Mouse (Mus musculus) limb, embryonic 14.5 days (tissue): Measurements from ENCODE around the gene Tmem160. TPM values are rescaled to one million over a fixed set of nuclear protein-coding genes. Genes with fewer than 3 reads are reported as not detected.

Experiments used
- ATAC-seq: fragments of 200-750 bp; cut with Nextera tagmentation; 2 replicates; pipeline ENCODE4 v1.8.0; 2017; ENCODE audit warnings: low read depth, moderate number of reproducible peaks, moderate TSS enrichment; ENCODE audit not compliant: low FRiP score
- DNase-seq: peaks from one replicate; pipeline ENCODE4 v3.0.0-alpha.2; 2015; ENCODE audit warnings: low spot score
- H3K27ac ChIP-seq: fragments of 300-500 bp; sonication (generic); replicated peaks from 2 replicates; pipeline ENCODE4 v1.5.1; 2014; ENCODE audit warnings: low read depth, mild to moderate bottlenecking, low read length, moderate library complexity, mixed read lengths
- H3K27me3 ChIP-seq: fragments of 300-500 bp; sonication (generic); 2 replicates; pipeline ENCODE4 v1.6.1; 2014; ENCODE audit warnings: low read length, mixed read lengths; ENCODE audit not compliant: control insufficient read depth, insufficient read depth
- H3K36me3 ChIP-seq: fragments of 300-500 bp; sonication (generic); 2 replicates; pipeline ENCODE4 v1.6.1; 2014; ENCODE audit warnings: mild to moderate bottlenecking, low read length, moderate library complexity, mixed read lengths; ENCODE audit not compliant: control insufficient read depth, insufficient read depth
- H3K4me1 ChIP-seq: fragments of 300-500 bp; sonication (generic); 2 replicates; pipeline ENCODE4 v1.6.1; 2014; ENCODE audit warnings: antibody characterized with exemption, low read length, mixed read lengths; ENCODE audit not compliant: control insufficient read depth, insufficient read depth
- H3K4me2 ChIP-seq: fragments of 300-500 bp; sonication (generic); replicated peaks from 2 replicates; pipeline ENCODE4 v1.6.1; 2014; ENCODE audit warnings: low read depth, mild to moderate bottlenecking, low read length, moderate library complexity; ENCODE audit not compliant: severe bottlenecking
- H3K4me3 ChIP-seq: fragments of 300-500 bp; sonication (generic); replicated peaks from 2 replicates; pipeline ENCODE4 v1.5.1; 2014; ENCODE audit warnings: low read length
- H3K9ac ChIP-seq: fragments of 300-500 bp; sonication (generic); 2 replicates; pipeline ENCODE4 v1.6.1; 2014; ENCODE audit warnings: mild to moderate bottlenecking, low read depth, low read length, moderate library complexity; ENCODE audit not compliant: severe bottlenecking
- H3K9me3 ChIP-seq: fragments of 300-500 bp; sonication (generic); 2 replicates; pipeline ENCODE4 v1.6.1; 2016; ENCODE audit warnings: low read length; ENCODE audit not compliant: control insufficient read depth
- POLR2A ChIP-seq: fragments of 200-500 bp; IDR thresholded peaks from 2 replicates; pipeline ENCODE4 v1.8.0; 2012; ENCODE audit warnings: inconsistent platforms, mild to moderate bottlenecking, moderate library complexity, borderline replicate concordance; ENCODE audit not compliant: insufficient read depth, insufficient read length; ENCODE audit errors: extremely low read depth
- WGBS: fragments of 180-500 bp; shearing (Covaris S2); extraction: QIAGEN DNeasy Blood & Tissue Kit; methylation state at CpG from one replicate; pipeline ENCODE4 v1.1.7; 2014; 5-methylcytosine and 5-hydroxymethylcytosine counted together
- polyA plus RNA-seq, 2 experiments: library from polyadenylated mRNA; depleted of rRNA in 1 of 2; stranded (reverse) in 1 of 2; unstranded in 1 of 2; fragments of >200 nt; fragmentation: Nextera tagmentation in 1 of 2; extraction: Ambion mirVana in 1 of 2; gene quantifications; 2 replicates each; pipeline versions ENCODE4 v1.2.1 to v1.2.3; 2012 to 2014

The Tmem160 gene
- polyA plus RNA-seq, 2 experiments: 32.8 to 51.3 TPM

DNA sequence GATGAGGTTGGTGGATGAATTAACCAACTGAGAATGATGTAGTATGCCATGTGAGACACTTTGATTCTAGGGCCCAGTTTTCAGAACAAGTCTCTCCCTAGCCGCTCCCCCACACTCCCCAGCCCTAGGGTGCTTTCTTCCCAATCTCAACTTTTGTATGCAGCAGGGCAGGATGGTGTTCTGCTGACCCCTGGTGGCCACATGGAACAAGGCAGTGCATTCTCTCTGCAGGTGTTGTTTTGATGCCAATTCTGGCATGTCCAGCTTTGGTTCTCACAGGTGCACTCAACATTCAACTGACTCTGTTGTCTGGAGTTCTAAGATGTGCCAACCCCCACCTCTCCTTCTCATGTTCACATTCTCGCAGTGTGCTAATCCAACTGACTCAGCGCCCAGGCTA is 39.2 kb downstream of the Tmem160 start:
- Histone ChIP-seq H3K27ac (no peak overlapping the region), H3K36me3 (peaks cover 14% of the 10 kb centered on the region), H3K4me1 (no peaks in the 10 kb centered on the region), H3K27me3 (no peaks in the 10 kb centered on the region), H3K9me3 (no peaks in the 10 kb centered on the region), H3K4me2 (no peak overlapping the region), H3K9ac (no peak overlapping the region), H3K4me3 (no peak overlapping the region)
- WGBS: 37% methylated on average over 3 of the region's 3 CpGs
- peak; percentile 19; the same call in 1 of the 2 replicates for ATAC-seq
- DNase-seq: peak; percentile 62
- TF ChIP-seq POLR2A: no peak

DNA sequence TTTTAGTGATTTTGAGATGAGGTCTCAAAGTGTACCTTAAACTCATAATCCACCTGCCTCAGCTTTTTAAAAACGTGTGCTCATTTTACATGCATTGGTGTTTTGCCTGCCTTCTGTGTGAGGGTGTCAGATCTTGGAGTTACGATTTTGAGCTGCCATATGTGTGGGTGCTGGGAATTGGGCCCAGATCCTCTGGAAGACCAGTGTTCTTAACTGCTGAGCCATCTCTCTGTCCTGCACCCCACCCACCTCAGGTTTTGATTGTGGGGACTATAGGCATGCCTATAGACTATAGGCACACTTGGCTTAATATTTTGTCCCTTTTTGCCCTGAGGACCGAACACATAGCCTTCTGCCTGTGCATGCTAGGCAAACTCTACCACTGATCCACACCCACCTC is 39.6 kb downstream of the Tmem160 start:
- no peaks in the 10 kb centered on the region for H3K27me3 ChIP-seq
- DNase-seq: no peak
- TF ChIP-seq POLR2A: no peak
- H3K9ac ChIP-seq: no peak overlapping the region
- H3K9me3 ChIP-seq: no peaks in the 10 kb centered on the region
- H3K4me2 ChIP-seq: no peak overlapping the region
- H3K27ac ChIP-seq: no peak overlapping the region
- H3K36me3 ChIP-seq: peaks cover 18% of the 10 kb centered on the region
- no peak for ATAC-seq
- H3K4me1 ChIP-seq: no peaks in the 10 kb centered on the region
- WGBS: 62% methylated on average over 3 of the region's 3 CpGs
- H3K4me3 ChIP-seq: no peak overlapping the region

DNA sequence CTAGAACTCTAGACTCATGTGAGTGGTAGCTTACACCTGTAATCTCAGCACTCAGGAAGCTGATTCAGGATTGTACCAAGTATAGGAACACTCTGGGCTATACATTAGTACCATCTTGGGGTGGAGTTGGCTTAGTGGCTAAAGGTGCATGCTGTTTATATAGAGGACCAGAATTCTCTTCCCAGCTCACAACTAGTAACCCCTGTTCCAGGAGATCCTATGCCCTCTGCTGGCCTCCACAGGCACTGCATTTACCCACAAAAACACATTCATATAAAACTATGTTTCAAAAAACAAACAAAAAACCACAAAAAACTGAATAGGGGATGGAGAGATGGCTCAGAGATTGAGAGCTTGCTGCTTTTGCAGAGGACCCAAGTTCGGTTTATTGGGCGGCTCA is 40.8 kb downstream of the Tmem160 start:
- DNase-seq (no peak), ATAC-seq (no peak)
- TF ChIP-seq POLR2A: no peak
- H3K36me3 ChIP-seq: peaks cover 30% of the 10 kb centered on the region
- H3K9me3 ChIP-seq: no peaks in the 10 kb centered on the region
- H3K4me2 ChIP-seq: no peak overlapping the region
- no peaks in the 10 kb centered on the region for H3K4me1 ChIP-seq
- H3K27ac ChIP-seq: no peak overlapping the region
- WGBS: 47% methylated on average over 2 of the region's 2 CpGs
- no peak overlapping the region for H3K9ac ChIP-seq
- no peak overlapping the region for H3K4me3 ChIP-seq
- no peaks in the 10 kb centered on the region for H3K27me3 ChIP-seq

DNA sequence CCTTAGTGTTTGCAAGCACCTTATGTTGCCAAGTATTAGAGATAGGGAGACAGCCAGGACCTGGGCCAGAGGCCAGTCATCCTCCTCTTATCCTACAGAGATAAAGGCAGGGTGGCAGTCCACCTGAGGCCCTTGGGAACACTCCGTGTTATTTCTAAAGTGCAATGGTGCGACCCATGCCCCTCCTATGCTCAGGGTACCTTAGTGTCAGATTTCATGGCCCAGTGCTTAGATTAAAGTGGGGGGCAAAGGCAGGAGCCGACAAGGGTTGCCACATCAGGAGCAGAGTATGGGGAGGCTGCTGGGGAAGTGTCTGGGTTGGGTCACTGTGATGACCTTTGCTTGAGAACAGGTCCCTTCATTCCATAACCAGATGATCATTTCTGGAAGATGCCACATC is 43.7 kb downstream of the Tmem160 start:
- ATAC-seq (no peak), DNase-seq (no peak)
- no peak for TF ChIP-seq POLR2A

DNA sequence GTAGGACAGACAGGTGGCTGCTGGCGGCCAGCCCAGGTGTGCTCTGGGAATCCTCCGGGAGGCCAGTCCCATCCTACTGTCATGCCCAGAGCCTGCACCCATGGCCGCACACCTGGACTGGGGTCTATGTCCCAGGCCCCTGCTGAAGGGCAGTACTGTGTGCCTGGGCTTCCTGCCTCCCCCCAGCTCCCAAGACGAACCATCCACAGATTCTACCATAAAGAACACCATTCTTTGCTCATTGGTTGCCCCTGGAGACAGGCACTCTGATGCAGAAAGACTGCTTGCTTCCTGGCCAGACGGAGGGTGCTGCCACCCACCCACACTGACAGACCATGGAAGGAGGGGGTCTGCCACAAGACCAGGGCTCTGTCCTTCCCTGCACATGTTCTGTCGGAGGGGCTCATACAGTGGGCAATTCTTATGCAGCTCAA is 47.1 kb downstream of the Tmem160 start:
- Histone ChIP-seq H3K9ac (no peak overlapping the region), H3K27ac (no peak overlapping the region), H3K36me3 (peaks cover 76% of the 10 kb centered on the region), H3K4me1 (no peaks in the 10 kb centered on the region), H3K4me3 (no peak overlapping the region), H3K9me3 (no peaks in the 10 kb centered on the region), H3K4me2 (no peak overlapping the region), H3K27me3 (no peaks in the 10 kb centered on the region)
- WGBS: 87% methylated on average over 6 of the region's 6 CpGs
- TF ChIP-seq POLR2A: no peak
- ATAC-seq: no peak
- no peak for DNase-seq

More for the DNA sequence above, 43.7 kb downstream of the Tmem160 start:
- H3K4me3 ChIP-seq: no peak overlapping the region
- peaks cover 48% of the 10 kb centered on the region for H3K36me3 ChIP-seq
- H3K27ac ChIP-seq: no peak overlapping the region
- H3K4me2 ChIP-seq: no peak overlapping the region
- no peaks in the 10 kb centered on the region for H3K9me3 ChIP-seq
- WGBS: 84% methylated on average over 3 of the region's 3 CpGs
- H3K4me1 ChIP-seq: no peaks in the 10 kb centered on the region
- no peak overlapping the region for H3K9ac ChIP-seq
- H3K27me3 ChIP-seq: no peaks in the 10 kb centered on the region

DNA sequence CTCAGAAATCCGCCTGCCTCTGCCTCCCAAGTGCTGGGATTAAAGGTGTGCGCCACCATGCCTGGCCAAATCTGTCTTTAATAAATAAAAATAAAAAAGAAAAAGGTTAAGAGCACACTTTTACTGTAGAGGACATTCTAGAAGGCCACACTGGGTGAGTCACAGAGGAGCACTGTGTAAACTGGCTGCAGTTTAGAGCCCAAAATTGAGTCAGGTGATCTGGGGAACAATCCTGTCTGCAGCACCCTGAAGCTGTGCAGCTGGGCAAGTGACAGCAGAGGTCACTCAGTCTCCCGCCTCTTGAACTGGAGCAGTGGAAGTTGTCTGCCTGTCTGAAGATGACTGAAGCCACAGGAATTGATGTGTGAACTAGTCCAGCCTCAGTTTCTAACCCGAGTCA is 49.0 kb downstream of the Tmem160 start:
- peaks cover 82% of the 10 kb centered on the region for H3K36me3 ChIP-seq
- no peaks in the 10 kb centered on the region for H3K9me3 ChIP-seq
- no peak overlapping the region for H3K4me3 ChIP-seq
- no peak overlapping the region for H3K4me2 ChIP-seq
- no peaks in the 10 kb centered on the region for H3K4me1 ChIP-seq
- H3K9ac ChIP-seq: no peak overlapping the region
- H3K27me3 ChIP-seq: no peaks in the 10 kb centered on the region
- whole genome bisulfite sequencing: 87% methylated on average over 4 of the region's 4 CpGs
- no peak for TF ChIP-seq POLR2A
- no peak for ATAC-seq
- no peak for DNase-seq
- no peak overlapping the region for H3K27ac ChIP-seq
